Mouse (Mus musculus): ENCODE results near the gene Mia3. TPM values are rescaled to one million over a fixed set of nuclear protein-coding genes. Genes with fewer than 3 reads are reported as not detected.
A peak's percentile ranks its signal among the peaks of the same experiment; 100 is the strongest.

Gene Mia3
- polyA plus RNA-seq, 1 experiment from 2014 or later = 112 TPM

DNA sequence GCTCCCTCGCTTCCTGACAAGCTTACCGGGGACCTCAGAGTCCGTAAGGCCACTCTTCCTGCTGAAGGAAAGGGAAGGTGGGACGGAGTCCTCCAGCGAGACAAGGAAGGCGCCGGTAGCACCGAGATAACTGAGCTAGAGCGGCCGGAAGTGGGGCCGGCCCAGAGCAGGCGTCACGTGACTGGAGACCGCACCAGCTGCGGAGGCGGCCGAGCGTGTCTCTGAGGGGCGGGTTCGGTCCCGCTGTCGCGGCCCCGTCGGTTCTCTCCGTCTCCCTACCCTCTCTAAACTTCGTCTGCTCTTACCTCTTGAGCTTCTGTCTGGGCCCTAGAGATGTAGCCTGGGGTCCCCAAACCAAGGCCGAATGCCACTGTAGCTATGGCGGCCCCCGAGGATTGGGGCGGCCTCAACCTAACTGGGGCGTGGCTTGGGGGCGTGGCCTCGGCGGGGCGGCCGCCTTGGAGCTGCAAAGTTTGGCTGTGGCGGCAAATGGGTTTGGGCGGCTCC is 72.4 kb downstream of the Mia3 start, which contains the start of gene Brox:
Brox (minus strand) TSS at position 393 of the 507 bp plus-strand sequence.
- no peaks in the 10 kb centered on the region for H3K27me3 ChIP-seq (ENCODE audit: control insufficient read depth, insufficient read depth, low read length)
- under 1% methylated on average over 38 of the region's 39 CpGs for WGBS
- peak; percentile 95 for ATAC-seq (ENCODE audit: low read depth)

DNA sequence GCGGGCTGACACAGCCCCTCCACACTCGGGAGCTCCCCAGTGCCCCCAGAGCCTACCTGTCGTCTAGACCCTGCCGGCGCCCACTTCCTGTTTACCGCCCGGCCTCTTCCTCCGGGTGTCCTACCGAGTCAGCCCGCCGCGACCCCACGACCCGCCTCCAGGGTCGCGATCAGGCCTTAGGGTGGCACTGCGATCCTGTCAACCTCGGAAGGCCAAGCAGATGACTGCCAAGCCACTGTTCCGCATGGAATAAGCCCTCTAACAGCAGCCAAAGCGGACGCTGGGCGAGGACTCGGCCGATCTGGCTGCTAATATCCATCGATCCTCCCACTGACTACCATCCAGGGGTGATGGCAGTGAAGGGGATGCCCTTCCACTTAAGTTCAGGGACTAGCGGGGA is 72.9 kb downstream of the Mia3 start, which contains the start of gene Aida:
Aida (plus strand) TSS at position 126 of the 400 bp plus-strand sequence.
- Histone ChIP-seq H3K36me3 (ENCODE audit: control insufficient read depth, insufficient read depth, low read length) (peaks cover 17% of the 10 kb centered on the region), H3K9ac (replicated peaks; ENCODE audit: low read depth, low read length) (peak within 1 kb of the TSS; percentile 43), H3K4me2 (ENCODE audit: low read depth, low read length) (peak within 1 kb of the TSS; percentile 51), H3K27ac (ENCODE audit: low read depth, low read length) (peak within 1 kb of the TSS; percentile 65), H3K4me3 (ENCODE audit: low read depth, low read length) (peak within 1 kb of the TSS; percentile 44), H3K4me1 (ENCODE audit: control insufficient read depth, insufficient read depth, low read length) (no peaks in the 10 kb centered on the region), H3K9me3 (ENCODE audit: control insufficient read depth, low read length) (no peaks in the 10 kb centered on the region), H3K27me3 (ENCODE audit: control insufficient read depth, insufficient read depth, low read length) (no peaks in the 10 kb centered on the region)
- peak; percentile 29 for ATAC-seq (ENCODE audit: low read depth)
- WGBS = under 1% methylated on average over 26 of the region's 26 CpGs

More for the DNA sequence above, 72.4 kb downstream of the Mia3 start, which contains the start of gene Brox:
- peak within 1 kb of the TSS; percentile 51 for H3K4me2 ChIP-seq (ENCODE audit: low read depth, low read length)
- H3K9ac ChIP-seq (replicated peaks; ENCODE audit: low read depth, low read length) = peak within 1 kb of the TSS; percentile 43
- no peaks in the 10 kb centered on the region for H3K9me3 ChIP-seq (ENCODE audit: control insufficient read depth, low read length)
- peak within 1 kb of the TSS; percentile 65 for H3K27ac ChIP-seq (ENCODE audit: low read depth, low read length)
- H3K36me3 ChIP-seq (ENCODE audit: control insufficient read depth, insufficient read depth, low read length) = peaks cover 13% of the 10 kb centered on the region
- H3K4me1 ChIP-seq (ENCODE audit: control insufficient read depth, insufficient read depth, low read length) = no peaks in the 10 kb centered on the region
- H3K4me3 ChIP-seq (ENCODE audit: low read depth, low read length) = peak within 1 kb of the TSS; percentile 44

DNA sequence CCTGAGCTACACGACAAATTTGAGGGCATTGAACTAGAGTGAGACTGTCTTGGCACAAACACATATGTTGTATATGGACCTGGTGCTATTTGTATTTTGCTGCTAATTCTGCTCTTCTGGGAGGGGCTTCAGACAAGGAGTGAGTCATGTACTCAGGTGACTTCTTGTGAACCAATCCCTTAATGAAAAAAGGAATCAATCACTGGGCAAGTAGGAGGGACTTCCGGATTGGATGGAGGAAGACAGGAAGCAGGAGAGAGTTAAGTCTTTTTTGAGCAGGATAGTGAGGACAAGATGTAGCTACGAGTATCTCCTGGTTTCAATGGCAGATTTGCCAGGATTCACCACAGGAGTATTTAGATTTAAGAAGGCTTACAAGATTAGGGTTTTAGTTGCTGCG is 79.8 kb downstream of the Mia3 start:
- Histone ChIP-seq H3K27me3 (ENCODE audit: control insufficient read depth, insufficient read depth, low read length) (no peaks in the 10 kb centered on the region), H3K27ac (ENCODE audit: low read depth, low read length) (no peak overlapping the region), H3K9ac (replicated peaks; ENCODE audit: low read depth, low read length) (no peak overlapping the region), H3K36me3 (ENCODE audit: control insufficient read depth, insufficient read depth, low read length) (peaks cover 65% of the 10 kb centered on the region), H3K9me3 (ENCODE audit: control insufficient read depth, low read length) (no peaks in the 10 kb centered on the region), H3K4me2 (ENCODE audit: low read depth, low read length) (no peak overlapping the region), H3K4me3 (ENCODE audit: low read depth, low read length) (no peak overlapping the region), H3K4me1 (ENCODE audit: control insufficient read depth, insufficient read depth, low read length) (no peaks in the 10 kb centered on the region)
- no peak for ATAC-seq (ENCODE audit: low read depth)
- WGBS = 95% methylated on average over 4 of the region's 4 CpGs

DNA sequence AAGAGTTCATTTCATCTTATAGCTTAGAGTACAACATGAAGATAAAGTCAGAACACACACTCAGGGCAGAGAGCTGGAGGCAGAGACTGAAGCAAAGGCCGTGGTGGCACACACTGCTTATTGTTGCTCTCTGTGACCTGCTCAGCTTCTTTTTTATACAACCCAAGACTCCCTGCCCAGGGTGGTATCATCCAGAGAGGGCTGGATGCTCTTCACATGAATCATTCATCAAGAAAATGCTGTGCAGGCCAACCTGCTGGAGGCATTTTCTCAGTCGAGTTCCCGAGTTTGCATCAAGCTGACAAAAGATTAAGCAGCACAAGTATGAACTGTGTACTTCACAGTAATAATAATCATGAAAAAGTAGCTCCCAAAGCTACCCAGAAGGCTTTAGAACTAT is 81.0 kb downstream of the Mia3 start:
- no peak overlapping the region for H3K9ac ChIP-seq (replicated peaks; ENCODE audit: low read depth, low read length)
- ATAC-seq (ENCODE audit: low read depth) = no peak
- H3K4me1 ChIP-seq (ENCODE audit: control insufficient read depth, insufficient read depth, low read length) = no peaks in the 10 kb centered on the region
- H3K27ac ChIP-seq (ENCODE audit: low read depth, low read length) = no peak overlapping the region
- WGBS = 87% methylated on average over 3 of the region's 3 CpGs
- no peaks in the 10 kb centered on the region for H3K27me3 ChIP-seq (ENCODE audit: control insufficient read depth, insufficient read depth, low read length)
- H3K4me3 ChIP-seq (ENCODE audit: low read depth, low read length) = no peak overlapping the region
- no peaks in the 10 kb centered on the region for H3K9me3 ChIP-seq (ENCODE audit: control insufficient read depth, low read length)
- H3K36me3 ChIP-seq (ENCODE audit: control insufficient read depth, insufficient read depth, low read length) = peaks cover 71% of the 10 kb centered on the region
- no peak overlapping the region for H3K4me2 ChIP-seq (ENCODE audit: low read depth, low read length)

Other genes with a start within 250 kb of the Mia3 start
- 9.7 TPM in 2 replicates for gene Disp1, start 148.0 kb downstream of the Mia3 start, polyA plus RNA-seq (2014; fragmentation: Nextera tagmentation; extraction: Ambion mirVana)
- gene Aida, start 73.0 kb downstream of the Mia3 start, polyA plus RNA-seq (2014; fragmentation: Nextera tagmentation; extraction: Ambion mirVana) = 29.0 and 29.2 TPM in 2 replicates
- gene Brox, start 72.3 kb downstream of the Mia3 start, polyA plus RNA-seq (2014; fragmentation: Nextera tagmentation; extraction: Ambion mirVana) = 122 and 135 TPM in 2 replicates
- 16.1 and 17.2 TPM in 2 replicates for gene Taf1a, start 19.4 kb upstream of the Mia3 start, polyA plus RNA-seq (2014; fragmentation: Nextera tagmentation; extraction: Ambion mirVana)
- gene Hhipl2, start 48.7 kb upstream of the Mia3 start, polyA plus RNA-seq (2014; fragmentation: Nextera tagmentation; extraction: Ambion mirVana) = 0.12 and 0.36 TPM in 2 replicates

Measured in neural tube, embryonic 14.5 days (tissue).